Mouse (Mus musculus): ENCODE measurements around the gene Elovl7.
A peak's percentile ranks its signal among the peaks of the same experiment; 100 is the strongest.

The Elovl7 gene

DNA sequence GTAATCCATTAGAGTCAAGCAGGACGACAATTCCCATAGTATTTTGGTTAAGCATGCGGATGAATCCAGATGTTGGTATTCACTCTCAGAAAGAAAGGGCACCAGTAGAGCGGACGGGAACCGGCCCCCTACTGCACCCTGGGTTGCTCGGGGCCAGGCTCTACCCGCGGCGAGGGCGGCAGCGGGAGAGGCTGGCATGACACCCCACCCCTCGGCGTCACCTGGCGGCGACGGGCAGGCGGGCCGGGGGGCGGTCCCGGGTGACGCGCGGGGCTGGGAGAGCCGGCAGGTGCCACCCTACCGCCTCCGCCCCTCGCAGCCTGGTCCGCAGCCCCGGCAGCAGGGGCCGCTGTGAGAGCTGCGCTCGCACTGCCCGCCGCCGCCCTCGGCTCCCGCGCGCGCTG lies at the start of gene Elovl7:
Gene Elovl7 (plus strand): TSS at position 324 of the 404 bp plus-strand sequence.
- peak; percentile 90 for DNase-seq

DNA sequence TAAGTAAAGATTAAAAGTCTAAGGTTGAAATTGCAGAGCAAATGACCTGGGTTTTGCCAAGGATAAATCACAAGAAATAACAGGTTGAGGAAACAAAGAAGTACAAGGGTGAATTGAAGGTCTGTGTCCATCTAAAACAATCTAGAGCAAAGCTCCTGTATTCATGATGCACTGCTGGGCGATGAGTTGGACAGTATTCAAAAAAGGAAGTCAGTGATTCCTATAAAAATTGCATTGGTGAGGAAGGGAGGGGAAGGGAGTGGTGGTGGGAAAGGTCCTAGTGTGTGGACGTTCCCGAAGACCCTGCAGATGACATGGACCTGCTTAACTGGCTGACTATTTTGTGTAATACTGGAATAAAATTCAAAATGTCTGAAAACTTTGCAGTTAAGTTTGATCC lies 49.6 kb upstream of the Elovl7 start:
- DNase-seq, result no peak

DNA sequence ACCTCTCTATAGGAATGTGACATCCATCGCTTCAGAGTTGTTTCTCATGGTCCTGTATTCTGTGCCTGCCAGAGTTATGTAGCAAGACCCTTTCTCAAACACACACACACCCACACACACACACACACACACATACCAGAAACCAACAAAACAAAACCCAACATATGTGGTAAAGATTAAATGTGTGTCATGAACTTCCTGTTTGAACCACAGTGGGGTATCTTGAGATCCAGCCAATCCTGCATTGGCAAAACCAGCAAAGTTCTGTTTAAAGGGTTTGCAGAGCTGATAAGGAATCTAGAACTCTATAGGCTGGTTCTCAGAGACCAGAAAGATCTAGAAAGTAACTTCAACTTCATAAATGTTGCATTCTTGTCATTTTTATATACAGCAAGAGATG lies 44.2 kb upstream of the Elovl7 start:
- DNase-seq, result no peak

DNA sequence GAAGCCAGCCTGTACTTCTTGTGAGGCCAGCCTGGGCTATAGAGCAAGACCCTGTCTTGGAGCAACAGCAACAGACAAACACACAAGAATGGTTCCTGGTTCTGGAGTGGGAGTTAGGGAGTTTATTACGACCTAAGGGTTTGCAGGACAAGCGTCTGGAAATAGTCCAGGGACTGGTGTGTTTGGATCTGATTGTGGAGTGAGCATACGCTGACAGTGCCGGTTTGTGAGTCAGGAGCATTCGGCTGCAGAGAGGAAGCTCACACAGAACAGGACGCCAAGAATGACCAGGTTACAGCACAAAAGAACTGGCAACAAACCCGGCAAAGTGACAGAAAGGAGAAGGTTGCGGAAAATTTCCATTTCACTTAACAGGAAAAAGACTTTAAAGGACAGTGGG lies 43.7 kb upstream of the Elovl7 start:
- no peak for DNase-seq

GRCm38 (mm10) chr13:108179618-108180017 lies 34.6 kb upstream of the Elovl7 start:
- no peak for DNase-seq

- DNase-seq, result no peak
Observed at GRCm38 (mm10) chr13:108180821-108181220, 33.4 kb upstream of the Elovl7 start.

GRCm38 (mm10) chr13:108184743-108185255 lies 29.4 kb upstream of the Elovl7 start:
- no peak for DNase-seq

GRCm38 (mm10) chr13:108185530-108185929 lies 28.7 kb upstream of the Elovl7 start:
- DNase-seq, result no peak

GRCm38 (mm10) chr13:108187994-108188393 lies 26.2 kb upstream of the Elovl7 start:
- peak; percentile 14 for DNase-seq

DNA sequence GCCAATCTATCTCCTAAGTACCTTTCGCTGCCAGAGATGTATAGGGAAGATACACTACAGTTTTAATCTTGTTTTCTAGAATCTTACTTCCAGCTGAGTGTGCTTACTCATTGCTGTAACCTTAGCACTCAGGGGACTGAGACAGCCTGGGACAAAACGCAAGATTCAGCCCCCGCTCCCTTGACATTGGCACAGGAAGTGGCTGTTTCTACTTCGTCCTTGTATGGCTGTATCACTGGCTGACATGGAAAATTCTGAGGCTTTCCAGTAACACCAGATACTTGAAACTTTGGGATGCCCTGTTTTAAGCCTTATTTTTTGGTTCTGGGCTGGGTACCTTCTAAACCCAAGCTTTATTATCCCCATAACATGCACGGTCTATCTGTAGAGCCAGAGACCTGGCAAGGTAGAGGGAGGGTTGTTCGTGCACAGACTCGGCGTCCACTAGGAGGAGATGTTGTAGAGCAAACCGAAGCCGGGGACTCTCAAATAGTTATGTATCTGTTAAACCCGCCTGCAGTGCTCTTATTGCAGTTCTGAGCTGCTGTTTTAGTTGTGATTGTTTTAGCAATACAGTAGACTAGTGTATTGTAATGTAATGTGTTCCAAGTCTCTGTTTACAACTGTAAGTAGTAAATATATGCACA lies 23.0 kb upstream of the Elovl7 start:
- peak; percentile 81 for DNase-seq

- no peak for DNase-seq
Observed at GRCm38 (mm10) chr13:108195474-108195873, 18.7 kb upstream of the Elovl7 start.

GRCm38 (mm10) chr13:108204857-108205256 lies 9.3 kb upstream of the Elovl7 start:
- DNase-seq, result no peak

GRCm38 (mm10) chr13:108207447-108207846 lies 6.8 kb upstream of the Elovl7 start:
- DNase-seq, result no peak

GRCm38 (mm10) chr13:108208090-108208489 lies 6.1 kb upstream of the Elovl7 start:
- no peak for DNase-seq

DNA sequence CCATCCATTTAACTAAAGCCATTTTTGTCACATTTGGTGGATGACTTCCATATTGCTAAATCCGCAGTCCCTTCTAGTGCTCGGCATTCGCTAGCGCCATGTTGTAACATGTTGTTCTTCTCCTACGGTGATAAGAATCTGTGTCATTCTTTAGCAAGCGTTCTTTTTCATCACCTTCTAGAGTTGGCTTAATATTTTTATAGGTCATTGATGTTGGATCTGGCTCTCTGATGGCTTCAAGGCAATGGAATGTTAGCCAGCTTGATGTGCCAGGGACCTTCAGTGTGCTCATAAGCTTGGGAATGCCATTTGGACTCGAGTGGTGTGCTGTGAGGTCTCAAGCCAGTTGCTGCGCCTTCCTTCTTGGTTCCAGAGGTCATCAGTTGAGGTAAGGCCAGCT lies 3.2 kb upstream of the Elovl7 start:
- no peak for DNase-seq

GRCm38 (mm10) chr13:108212397-108213018 lies 1.7 kb upstream of the Elovl7 start:
- peak; percentile 56 for DNase-seq

DNA sequence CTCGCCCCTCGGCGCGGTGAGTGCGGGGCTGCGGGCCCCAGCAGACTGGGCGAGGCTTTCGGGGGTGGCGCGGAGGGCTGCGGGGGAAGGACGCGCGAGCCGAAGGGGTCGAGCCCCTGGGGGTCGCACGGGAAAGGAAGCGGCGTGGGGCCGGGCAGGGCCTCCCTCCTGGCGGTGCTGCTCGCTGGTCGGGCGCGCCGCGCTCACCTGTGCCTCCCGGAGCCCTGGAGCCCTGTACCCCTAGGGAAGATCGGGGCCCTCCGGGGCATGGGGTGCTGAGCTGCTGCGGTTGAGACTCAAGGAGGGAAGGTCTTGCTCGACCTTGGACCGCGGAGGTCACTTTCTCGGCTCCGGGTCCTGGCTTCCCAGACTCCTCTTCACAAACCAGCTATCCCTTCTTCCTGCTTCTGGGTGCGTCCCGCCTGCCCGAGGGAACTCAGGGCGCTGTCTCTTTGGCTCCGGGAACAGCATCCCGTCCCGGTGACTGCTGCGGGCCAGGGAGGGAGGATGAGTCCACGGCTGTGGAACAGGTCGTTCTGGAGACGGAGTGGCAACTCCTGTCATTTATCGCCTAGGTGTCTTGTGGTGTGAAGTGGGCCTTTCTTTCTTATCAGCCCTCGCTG lies 392 bp downstream of the Elovl7 start:
- DNase-seq, result peak; percentile 41

- peak; percentile 37 for DNase-seq
Observed at GRCm38 (mm10) chr13:108215231-108215780, 1.1 kb downstream of the Elovl7 start.

DNA sequence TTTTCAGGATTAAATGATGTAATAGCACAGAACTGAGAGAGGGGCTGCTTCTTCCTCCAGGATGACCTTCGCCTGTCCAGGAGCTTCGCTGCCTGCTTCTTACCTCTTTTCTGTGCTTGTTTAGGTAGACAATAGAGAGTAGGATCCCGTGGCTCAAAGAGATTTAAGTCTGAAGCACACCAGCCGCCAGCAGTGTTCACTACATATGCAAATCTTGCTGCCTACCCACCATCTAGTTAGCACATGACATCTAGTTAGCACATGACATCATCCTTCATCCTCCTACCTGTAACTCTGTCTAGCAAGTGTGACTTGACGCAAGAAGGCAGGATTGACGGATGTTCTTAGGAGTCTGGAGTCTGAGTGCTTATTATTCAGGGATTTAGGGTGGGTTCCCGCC lies 5.6 kb downstream of the Elovl7 start:
- no peak for DNase-seq

GRCm38 (mm10) chr13:108229191-108229590 lies 15.0 kb downstream of the Elovl7 start:
- no peak for DNase-seq

DNA sequence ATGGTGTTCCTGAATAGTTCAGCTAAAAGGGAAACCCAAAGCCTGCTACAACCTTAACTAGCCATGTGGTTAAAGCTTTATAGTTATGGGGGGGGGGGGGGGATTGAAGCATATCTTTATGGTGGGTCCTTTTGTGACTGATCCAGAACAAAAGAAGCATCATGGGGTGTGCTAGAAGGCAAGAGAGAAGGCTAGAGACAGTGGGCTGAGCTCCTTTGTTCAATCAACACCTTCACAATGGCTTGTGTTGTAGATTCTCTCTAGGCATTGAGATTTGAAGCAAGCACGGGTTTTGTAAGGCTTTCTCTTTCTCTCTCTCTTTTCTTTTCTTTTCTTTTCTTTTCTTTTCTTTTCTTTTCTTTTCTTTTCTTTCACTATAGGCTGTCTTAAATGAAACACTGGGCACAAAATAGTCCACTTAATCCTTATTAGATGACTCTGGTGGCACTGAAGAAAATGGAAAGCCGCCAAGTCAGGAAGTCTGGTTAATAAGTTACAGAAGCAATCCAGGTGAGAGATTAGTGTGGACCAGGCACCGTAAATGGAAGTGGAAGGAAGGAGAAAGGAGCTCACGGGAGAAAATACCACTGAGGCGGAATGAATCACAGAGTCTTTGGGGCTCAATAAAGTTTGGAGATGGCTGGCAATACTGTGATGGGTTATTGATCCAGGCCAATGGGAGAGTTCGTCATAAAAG lies 15.6 kb downstream of the Elovl7 start:
- peak; percentile 88 for DNase-seq

DNA sequence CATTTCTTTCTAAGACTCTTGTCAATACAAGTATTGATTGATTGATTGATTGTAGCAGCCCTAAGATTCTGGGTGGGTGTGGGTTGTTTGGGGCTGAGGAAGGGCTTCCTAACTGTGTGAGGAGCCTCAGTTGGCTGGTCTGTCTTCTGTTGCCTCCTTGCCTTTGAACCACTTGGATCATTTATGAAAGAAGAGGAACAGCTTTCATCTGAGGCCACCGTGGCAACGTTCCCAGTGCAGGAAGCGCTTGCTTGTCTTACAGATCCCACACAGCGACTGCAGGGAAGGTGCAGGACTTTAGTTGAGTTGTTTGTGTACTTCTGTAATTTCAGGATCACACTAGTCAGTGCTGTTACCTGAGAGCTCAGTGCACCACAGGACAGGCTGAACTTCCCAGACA lies 25.8 kb downstream of the Elovl7 start:
- DNase-seq, result no peak

DNA sequence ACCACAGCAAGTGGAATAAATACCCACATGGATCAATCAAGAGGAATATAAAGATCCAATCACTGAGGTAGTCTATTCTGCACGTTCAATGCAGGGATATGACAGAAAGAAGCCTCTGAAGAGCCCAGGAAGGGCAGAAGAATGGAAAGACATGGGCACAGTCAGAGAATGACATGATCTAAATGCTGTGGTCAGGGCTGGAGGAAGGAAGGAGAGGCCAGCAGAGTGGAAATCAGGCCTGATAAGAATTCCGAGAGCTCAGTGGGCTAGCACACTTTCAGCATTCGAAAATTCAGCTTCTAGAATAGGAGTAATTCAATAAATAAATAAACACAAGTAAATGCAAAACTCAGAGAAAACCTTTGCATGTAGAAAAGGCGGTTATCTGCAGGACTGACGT lies 27.5 kb downstream of the Elovl7 start:
- DNase-seq, result no peak

All from kidney, adult 9 months (tissue).